Mouse (Mus musculus): ENCODE data around the gene 4933406M09Rik.

The 4933406M09Rik gene

GRCm38 (mm10) chr1:134435414-134435813 is 49.7 kb downstream of the 4933406M09Rik start:
- DNase-seq (ENCODE audit: low spot score), result no peak

- DNase-seq (ENCODE audit: low spot score), result no peak
Measured at GRCm38 (mm10) chr1:134440437-134440836, 54.7 kb downstream of the 4933406M09Rik start.
